Mouse (Mus musculus) MEL (cell line): ENCODE results near the gene Tmem106a. TPM values are rescaled to one million over a fixed set of nuclear protein-coding genes. Genes with fewer than 3 reads are reported as not detected.
"Not testable (repeated sequence)": the region's sequence is repeated elsewhere in the genome, so short reads cannot be mapped to it uniquely, and the experiment has no call there.

Experiments
- DNase-seq: peaks from one replicate; pipeline ENCODE4 v3.0.0; 2011; ENCODE audit warnings: low read depth, low spot score
- H3K27ac ChIP-seq: 2 replicates; pipeline ENCODE4 v1.5.1; 2012; ENCODE audit warnings: low read depth, mild to moderate bottlenecking, control low read depth, low read length, moderate library complexity; ENCODE audit not compliant: control insufficient read depth
- H3K27me3 ChIP-seq, 2 experiments: fragments of 150-350 bp in 1 of 2; sonication (generic) in 1 of 2; 2 replicates each; pipeline ENCODE4 v1.6.1; 2012; ENCODE audit warnings: low read length in 2 of 2, mild to moderate bottlenecking in 2 of 2, improper control_type of control experiment in 1 of 2, moderate library complexity in 1 of 2; ENCODE audit not compliant: insufficient read depth in 2 of 2, control insufficient read depth in 1 of 2
- H3K36me3 ChIP-seq, 2 experiments: 2 replicates each; pipeline ENCODE4 v1.6.1; 2012 to 2014; ENCODE audit warnings: low read length in 2 of 2, improper control_type of control experiment in 1 of 2, inconsistent platforms in 1 of 2, mild to moderate bottlenecking in 1 of 2; ENCODE audit not compliant: insufficient read depth in 2 of 2, control insufficient read depth in 1 of 2
- H3K4me1 ChIP-seq, 2 experiments: fragments of 150-350 bp in 1 of 2; sonication (generic) in 1 of 2; 2 replicates each; pipeline ENCODE4 v1.6.1; 2012; ENCODE audit warnings: low read length in 2 of 2, improper control_type of control experiment in 1 of 2, mild to moderate bottlenecking in 1 of 2; ENCODE audit not compliant: insufficient read depth in 2 of 2, control insufficient read depth in 1 of 2
- H3K4me3 ChIP-seq, 2 experiments: fragments of 150-350 bp in 1 of 2; sonication (generic) in 1 of 2; 2 replicates each; pipeline ENCODE4 v1.5.1; 2012; ENCODE audit warnings: low read depth in 2 of 2, low read length in 2 of 2, mild to moderate bottlenecking in 2 of 2, moderate library complexity in 2 of 2, control low read depth in 1 of 2, improper control_type of control experiment in 1 of 2; ENCODE audit not compliant: control insufficient read depth in 1 of 2, insufficient read depth in 1 of 2
- H3K79me2 ChIP-seq: 2 replicates; pipeline ENCODE4 v1.6.1; 2012; ENCODE audit warnings: mild to moderate bottlenecking, low read length, moderate library complexity; ENCODE audit not compliant: control insufficient read depth, poor library complexity, insufficient read depth
- H3K9ac ChIP-seq: 2 replicates; pipeline ENCODE4 v1.6.1; 2012; ENCODE audit warnings: low read depth, mild to moderate bottlenecking, control low read depth, low read length, moderate library complexity; ENCODE audit not compliant: control insufficient read depth, poor library complexity, severe bottlenecking
- H3K9me3 ChIP-seq: fragments of 150-350 bp; sonication (generic); replicated peaks from 2 replicates; pipeline ENCODE4 v1.6.1; 2012; ENCODE audit warnings: mild to moderate bottlenecking, low read length, improper control_type of control experiment, moderate library complexity; ENCODE audit not compliant: insufficient read depth
- BHLHE40 ChIP-seq: IDR thresholded peaks from 2 replicates; pipeline ENCODE4 v1.6.1; 2012; ENCODE audit warnings: low read depth, mild to moderate bottlenecking, inconsistent platforms, low read length, improper control_type of control experiment, borderline replicate concordance
- CHD1 ChIP-seq: IDR thresholded peaks from 2 replicates; pipeline ENCODE4 v1.6.1; 2012; ENCODE audit warnings: low read depth, mild to moderate bottlenecking, inconsistent platforms, low read length, improper control_type of control experiment
- CTCF ChIP-seq, 3 experiments: IDR thresholded peaks in 2 of 3; conservative IDR thresholded peaks in 1 of 3; 2 replicates each; pipeline ENCODE4 v1.5.1; 2011 to 2012; ENCODE audit warnings: low read length in 3 of 3, low read depth in 2 of 3, mild to moderate bottlenecking in 2 of 3, improper control_type of control experiment in 1 of 3, inconsistent platforms in 1 of 3, mixed read lengths in 1 of 3, moderate library complexity in 1 of 3; ENCODE audit not compliant: control insufficient read depth in 1 of 3, insufficient read depth in 1 of 3, poor library complexity in 1 of 3, severe bottlenecking in 1 of 3
- E2F4 ChIP-seq: IDR thresholded peaks from 2 replicates; pipeline ENCODE4 v1.6.1; 2011; ENCODE audit warnings: low read depth, low read length, improper control_type of control experiment, borderline replicate concordance
- ELF1 ChIP-seq: IDR thresholded peaks from 2 replicates; pipeline ENCODE4 v1.6.1; 2014; ENCODE audit warnings: low read depth, mild to moderate bottlenecking, inconsistent platforms, low read length, improper control_type of control experiment, moderate library complexity
- EP300 ChIP-seq, 2 experiments: IDR thresholded peaks; 2 replicates each; pipeline ENCODE4 v1.6.1; 2011; ENCODE audit warnings: improper control_type of control experiment in 2 of 2, low read length in 2 of 2, low read depth in 1 of 2, mild to moderate bottlenecking in 1 of 2
- GATA1 ChIP-seq: IDR thresholded peaks from 2 replicates; pipeline ENCODE4 v1.6.1; 2011; ENCODE audit warnings: low read depth, low read length, improper control_type of control experiment
- JUND ChIP-seq: IDR thresholded peaks from 2 replicates; pipeline ENCODE4 v1.6.1; 2011; ENCODE audit warnings: low read depth, mild to moderate bottlenecking, improper control_type of control experiment, low read length
- MAX ChIP-seq: IDR thresholded peaks from 2 replicates; pipeline ENCODE4 v1.6.1; 2011; ENCODE audit warnings: low read length, improper control_type of control experiment
- MXI1 ChIP-seq: IDR thresholded peaks from 2 replicates; pipeline ENCODE4 v1.6.1; 2011; ENCODE audit warnings: mild to moderate bottlenecking, low read depth, low read length, improper control_type of control experiment
- POLR2A ChIP-seq, 2 experiments: IDR thresholded peaks; 2 replicates each; pipeline ENCODE4 v1.6.1; 2011 to 2012; ENCODE audit warnings: low read length in 2 of 2, mild to moderate bottlenecking in 2 of 2, control low read depth in 1 of 2, improper control_type of control experiment in 1 of 2, low read depth in 1 of 2, moderate library complexity in 1 of 2; ENCODE audit not compliant: control insufficient read depth in 1 of 2, insufficient read depth in 1 of 2, poor library complexity in 1 of 2
- POLR2AphosphoS2 ChIP-seq: IDR thresholded peaks from 2 replicates; pipeline ENCODE4 v1.6.1; 2011; ENCODE audit warnings: low read length, improper control_type of control experiment
- POLR2AphosphoS5 ChIP-seq: IDR thresholded peaks from 2 replicates; pipeline ENCODE4 v1.6.1; 2012; ENCODE audit warnings: low read depth, borderline replicate concordance, mild to moderate bottlenecking, inconsistent platforms, low read length, moderate library complexity, mixed read lengths
- RCOR1 ChIP-seq: IDR thresholded peaks from 2 replicates; pipeline ENCODE4 v1.6.1; 2012; ENCODE audit warnings: low read depth, mild to moderate bottlenecking, inconsistent platforms, low read length, improper control_type of control experiment
- SMC3 ChIP-seq: IDR thresholded peaks from 2 replicates; pipeline ENCODE4 v1.6.1; 2011; ENCODE audit warnings: low read depth, low read length, improper control_type of control experiment
- TAL1 ChIP-seq: IDR thresholded peaks from 2 replicates; pipeline ENCODE4 v1.6.1; 2012; ENCODE audit warnings: mild to moderate bottlenecking, inconsistent platforms, low read length, moderate library complexity, mixed read lengths
- TBP ChIP-seq: IDR thresholded peaks from 2 replicates; pipeline ENCODE4 v1.8.0; 2011; ENCODE audit warnings: low read depth, low read length, improper control_type of control experiment
- UBTF ChIP-seq: IDR thresholded peaks from 2 replicates; pipeline ENCODE4 v1.6.1; 2012; ENCODE audit warnings: low read depth, mild to moderate bottlenecking, inconsistent platforms, low read length, improper control_type of control experiment, moderate library complexity, borderline replicate concordance; ENCODE audit not compliant: insufficient read depth
- USF1 ChIP-seq: IDR thresholded peaks from 2 replicates; pipeline ENCODE4 v1.6.1; 2014; ENCODE audit warnings: low read depth, mild to moderate bottlenecking, inconsistent platforms, low read length, improper control_type of control experiment, moderate library complexity
- USF2 ChIP-seq, 2 experiments: IDR thresholded peaks; 2 replicates each; pipeline ENCODE4 v1.6.1; 2011 to 2012; ENCODE audit warnings: improper control_type of control experiment in 2 of 2, low read length in 2 of 2, borderline replicate concordance in 1 of 2, inconsistent platforms in 1 of 2, low read depth in 1 of 2, mild to moderate bottlenecking in 1 of 2; ENCODE audit not compliant: insufficient read depth in 1 of 2
- ZC3H11A ChIP-seq: IDR thresholded peaks from 2 replicates; pipeline ENCODE4 v1.6.1; 2012; ENCODE audit warnings: low read depth, mild to moderate bottlenecking, inconsistent platforms, low read length, improper control_type of control experiment
- ZKSCAN1 ChIP-seq: IDR thresholded peaks from 2 replicates; pipeline ENCODE4 v1.6.1; 2012; ENCODE audit warnings: low read depth, mild to moderate bottlenecking, inconsistent platforms, low read length, improper control_type of control experiment, moderate library complexity
- polyA plus RNA-seq, 2 experiments: library from polyadenylated mRNA; stranded (reverse) in 1 of 2; unstranded in 1 of 2; fragments of >175 nt in 1 of 2; fragments of >200 nt in 1 of 2; gene quantifications; 2 replicates each; pipeline versions ENCODE4 v1.2.1 to v1.2.4; 2012; ENCODE audit warnings: low replicate concordance in 2 of 2, low read depth in 1 of 2; ENCODE audit not compliant: insufficient read length in 2 of 2, insufficient read depth in 1 of 2, missing spikeins in 1 of 2
- total RNA-seq: library from RNA; depleted of rRNA; stranded (reverse); fragments of 300-350 nt; gene quantifications from 2 replicates; pipeline ENCODE4 v1.2.3, GENCODE M21; 2012

Tmem106a gene
- total and polyA plus RNA-seq, 3 experiments: 0.23 to 0.81 TPM; not detected in 1

GRCm38 (mm10) chr11:101617849-101618248, 35.8 kb downstream of the Tmem106a start:
- Histone ChIP-seq H3K79me2 (no peaks in the 10 kb centered on the region), H3K4me3 (no peak overlapping the region), H3K27me3 (peaks cover 0 to 2% of the 10 kb centered on the region in 2 experiments; a peak in 1 of 4 replicates), H3K27ac (no peak overlapping the region), H3K36me3 (peaks cover 0 to 6% of the 10 kb centered on the region in 2 experiments; a peak in 2 of 4 replicates), H3K4me1 (peaks cover 0 to 10% of the 10 kb centered on the region in 2 experiments; a peak in 2 of 4 replicates), H3K9ac (no peak overlapping the region), H3K9me3 (no peaks in the 10 kb centered on the region)
- no peak for TF ChIP-seq SMC3
- no peak for TF ChIP-seq EP300 (IDR thresholded peaks at IDR 0.05; ENCODE audit: low read depth in 1 of 2, low read length in 2 of 2)
- no peak for TF ChIP-seq JUND
- no peak for TF ChIP-seq BHLHE40
- TF ChIP-seq POLR2A (IDR thresholded peaks at IDR 0.05; ENCODE audit: control insufficient read depth in 1 of 2, insufficient read depth in 1 of 2, low read depth in 1 of 2, low read length in 2 of 2, poor library complexity in 1 of 2): no peak
- no peak for TF ChIP-seq GATA1
- TF ChIP-seq TBP: no peak
- no peak for TF ChIP-seq ZKSCAN1
- no peak for TF ChIP-seq MAX
- TF ChIP-seq USF1: no peak
- no peak for TF ChIP-seq TAL1
- TF ChIP-seq CTCF (IDR thresholded peaks at IDR 0.05 in 2 of 3, conservative IDR thresholded peaks at IDR 0.05 in 1 of 3; ENCODE audit: control insufficient read depth in 1 of 3, insufficient read depth in 1 of 3, low read depth in 2 of 3, low read length in 3 of 3, poor library complexity in 1 of 3, severe bottlenecking in 1 of 3): no peak
- no peak for TF ChIP-seq POLR2AphosphoS5
- TF ChIP-seq E2F4: no peak
- no peak for TF ChIP-seq ELF1
- TF ChIP-seq ZC3H11A: no peak
- no peak for TF ChIP-seq UBTF
- DNase-seq: peak; percentile 86

- DNase-seq: no peak
- Histone ChIP-seq H3K27ac (no peak overlapping the region), H3K36me3 (peaks cover 0 to 6% of the 10 kb centered on the region in 2 experiments; a peak in 2 of 4 replicates), H3K27me3 (peaks cover 0 to under 1% of the 10 kb centered on the region in 2 experiments; a peak in 1 of 4 replicates), H3K4me3 (no peak overlapping the region), H3K79me2 (no peaks in the 10 kb centered on the region), H3K4me1 (peaks cover 0 to 10% of the 10 kb centered on the region in 2 experiments; a peak in 2 of 4 replicates)
- TF ChIP-seq TBP (no peak), POLR2AphosphoS2 (no peak), RCOR1 (no peak), ZC3H11A (no peak), CHD1 (no peak), MXI1 (no peak), USF2 (IDR thresholded peaks at IDR 0.05; ENCODE audit: borderline replicate concordance in 1 of 2, insufficient read depth in 1 of 2, low read depth in 1 of 2, low read length in 2 of 2) (no peak)
- TF ChIP-seq, all 39 proteins: peak for 0
- H3K9ac ChIP-seq: no peak overlapping the region
- no peaks in the 10 kb centered on the region for H3K9me3 ChIP-seq
These were observed 36.6 kb downstream of the Tmem106a start for GRCm38 (mm10) chr11:101618596-101618995.

GRCm38 (mm10) chr11:101620022-101620655, 38.1 kb downstream of the Tmem106a start:
- H3K4me3 ChIP-seq, H3K36me3 ChIP-seq, DNase-seq, H3K79me2 ChIP-seq, H3K9ac ChIP-seq, H3K27me3 ChIP-seq, H3K27ac ChIP-seq, H3K9me3 ChIP-seq, H3K4me1 ChIP-seq: not testable (repeated sequence)
